Mouse (Mus musculus) myocyte (in vitro differentiated cells): ENCODE data around the gene Trappc10.
A peak's percentile ranks its signal among the peaks of the same experiment; 100 is the strongest.

Experiments
- CEBPB ChIP-seq: IDR thresholded peaks from 2 replicates; pipeline ENCODE4 v1.6.1; 2011; ENCODE audit warnings: mild to moderate bottlenecking, moderate library complexity; ENCODE audit not compliant: poor library complexity, insufficient read depth, severe bottlenecking
- E2F4 ChIP-seq: IDR thresholded peaks from one replicate; pipeline ENCODE4 v1.6.1; 2011; ENCODE audit warnings: mild to moderate bottlenecking, control low read depth, moderate library complexity; ENCODE audit not compliant: insufficient read depth
- MAX ChIP-seq: IDR thresholded peaks from one replicate; pipeline ENCODE4 v1.6.1; 2011; ENCODE audit warnings: low read depth, mild to moderate bottlenecking, control low read depth
- MYOD1 ChIP-seq, 3 experiments: IDR thresholded peaks; one replicate each; pipeline ENCODE4 v1.6.1; 2011; ENCODE audit warnings: control low read depth in 2 of 3, low read depth in 2 of 3, mild to moderate bottlenecking in 2 of 3, moderate library complexity in 1 of 3; ENCODE audit not compliant: insufficient read length in 2 of 3, control insufficient read depth in 1 of 3
- MYOG ChIP-seq, 3 experiments: IDR thresholded peaks; one replicate each; pipeline ENCODE4 v1.6.1; 2011; ENCODE audit warnings: control low read depth in 2 of 3, low read depth in 2 of 3, mild to moderate bottlenecking in 2 of 3; ENCODE audit not compliant: insufficient read length in 2 of 3, control insufficient read depth in 1 of 3, insufficient read depth in 1 of 3
- POLR2A ChIP-seq: IDR thresholded peaks from one replicate; pipeline ENCODE4 v1.6.1; 2011; ENCODE audit warnings: low read depth, mild to moderate bottlenecking, control low read depth, moderate library complexity; ENCODE audit not compliant: insufficient read length
- POLR2AphosphoS2 ChIP-seq: IDR thresholded peaks from one replicate; pipeline ENCODE4 v1.6.1; 2011; ENCODE audit warnings: low read depth, control low read depth; ENCODE audit not compliant: insufficient read length
- REST ChIP-seq: IDR thresholded peaks from one replicate; pipeline ENCODE4 v1.6.1; 2011; ENCODE audit warnings: mild to moderate bottlenecking, control low read depth, moderate library complexity; ENCODE audit not compliant: insufficient read depth, insufficient read length
- TCF12 ChIP-seq: IDR thresholded peaks from one replicate; pipeline ENCODE4 v1.6.1; 2011; ENCODE audit warnings: mild to moderate bottlenecking, control low read depth; ENCODE audit not compliant: poor library complexity, insufficient read depth, severe bottlenecking
- TCF3 ChIP-seq: IDR thresholded peaks from one replicate; pipeline ENCODE4 v1.6.1; 2011; ENCODE audit warnings: low read depth, control low read depth; ENCODE audit not compliant: insufficient read length
- USF1 ChIP-seq: IDR thresholded peaks from one replicate; pipeline ENCODE4 v1.6.1; 2011; ENCODE audit warnings: low read depth, mild to moderate bottlenecking, control low read depth, moderate library complexity

DNA sequence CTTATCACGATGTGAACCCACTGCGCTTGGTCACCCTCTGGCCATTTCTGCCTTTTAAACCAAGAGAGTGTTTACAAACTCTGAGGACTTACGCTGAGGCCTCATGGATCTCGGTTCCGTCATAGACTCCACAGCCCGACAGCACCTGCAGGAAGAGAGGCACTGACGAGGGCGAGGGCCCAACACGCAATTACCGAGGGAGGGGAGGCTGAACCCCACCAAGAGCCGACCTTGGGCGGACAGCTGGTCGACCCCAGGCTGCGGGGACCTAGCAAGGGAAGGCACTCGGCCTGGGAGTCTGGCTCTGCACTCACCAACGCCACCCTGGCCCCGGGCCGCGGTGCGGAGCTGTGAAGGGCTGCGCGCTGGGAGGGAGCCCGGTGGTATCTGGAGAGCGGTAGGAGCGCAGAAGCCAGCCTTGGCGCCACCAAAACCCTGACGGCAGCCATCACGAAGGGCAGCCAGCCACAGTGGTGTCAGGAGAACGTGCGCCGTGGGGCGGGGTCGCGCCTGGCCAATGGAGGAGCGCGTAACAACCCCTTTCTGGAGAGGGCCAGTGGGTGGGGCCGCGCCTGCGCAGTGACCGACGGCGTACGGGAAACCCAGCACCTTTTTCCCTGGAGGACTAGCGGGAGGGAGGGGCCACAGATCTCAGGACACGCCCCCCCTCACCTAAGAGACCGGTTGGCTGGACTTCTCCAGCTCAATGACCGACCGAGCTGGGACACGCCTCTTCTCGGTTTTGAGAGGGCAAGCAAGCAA lies 75.0 kb downstream of the Trappc10 start, which contains the start of gene D10Jhu81e:
- TF ChIP-seq USF1 (no peak), POLR2A (peak; percentile 97), MYOD1 (IDR thresholded peaks at IDR 0.05; ENCODE audit: control insufficient read depth in 1 of 3, insufficient read length in 2 of 3, low read depth in 2 of 3) (no peak), MYOG (IDR thresholded peaks at IDR 0.05; ENCODE audit: control insufficient read depth in 1 of 3, insufficient read depth in 1 of 3, insufficient read length in 2 of 3, low read depth in 2 of 3) (no peak), TCF12 (no peak), POLR2AphosphoS2 (peak; percentile 94), REST (no peak), E2F4 (peak; percentile 22), MAX (no peak), CEBPB (no peak), TCF3 (no peak)
